Mouse (Mus musculus) embryonic facial prominence, embryonic 15.5 days (tissue): ENCODE data around the gene Postn. TPM values are rescaled to one million over a fixed set of nuclear protein-coding genes. Genes with fewer than 3 reads are reported as not detected.

Experiments used
- ATAC-seq: fragments of 200-750 bp; cut with Nextera tagmentation; 2 replicates; pipeline ENCODE4 v1.8.0; 2017; ENCODE audit warnings: low read depth, moderate TSS enrichment; ENCODE audit not compliant: insufficient number of reproducible peaks, low FRiP score, low TSS enrichment
- H3K27ac ChIP-seq: fragments of 300-500 bp; sonication (generic); replicated peaks from 2 replicates; pipeline ENCODE4 v1.5.1; 2015; ENCODE audit warnings: mild to moderate bottlenecking, inconsistent platforms
- H3K27me3 ChIP-seq: fragments of 300-500 bp; sonication (generic); 2 replicates; pipeline ENCODE4 v1.6.1; 2015; ENCODE audit warnings: inconsistent platforms
- H3K36me3 ChIP-seq: fragments of 300-500 bp; sonication (generic); 2 replicates; pipeline ENCODE4 v1.6.1; 2015; ENCODE audit warnings: mild to moderate bottlenecking, inconsistent platforms
- H3K4me1 ChIP-seq: fragments of 300-500 bp; sonication (generic); 2 replicates; pipeline ENCODE4 v1.6.1; 2015; ENCODE audit warnings: inconsistent platforms
- H3K4me2 ChIP-seq: fragments of 300-500 bp; sonication (generic); replicated peaks from 2 replicates; pipeline ENCODE4 v1.6.1; 2015; ENCODE audit warnings: mild to moderate bottlenecking, inconsistent platforms
- H3K4me3 ChIP-seq: fragments of 300-500 bp; sonication (generic); replicated peaks from 2 replicates; pipeline ENCODE4 v1.5.1; 2015; ENCODE audit warnings: mild to moderate bottlenecking, inconsistent platforms
- H3K9ac ChIP-seq: fragments of 300-500 bp; sonication (generic); 2 replicates; pipeline ENCODE4 v1.6.1; 2015; ENCODE audit warnings: inconsistent platforms
- H3K9me3 ChIP-seq: fragments of 300-500 bp; sonication (generic); replicated peaks from 2 replicates; pipeline ENCODE4 v1.6.1; 2016; ENCODE audit warnings: inconsistent platforms
- WGBS: fragments of 180-500 bp; shearing (Covaris S2); methylation state at CpG from one replicate; pipeline ENCODE4 v1.1.7; 2015; 5-methylcytosine and 5-hydroxymethylcytosine counted together
- polyA plus RNA-seq: library from polyadenylated mRNA; unstranded; fragments of >200 nt; fragmentation: Nextera tagmentation; extraction: Ambion mirVana; gene quantifications from 2 replicates; pipeline ENCODE4 v1.2.1, GENCODE M21; 2015

Gene Postn
- polyA plus RNA-seq, 1 experiment from 2014 or later = 784 TPM

- Histone ChIP-seq H3K9me3 (no peaks in the 10 kb centered on the region), H3K36me3 (no peaks in the 10 kb centered on the region), H3K4me3 (no peak overlapping the region), H3K9ac (no peak overlapping the region), H3K27me3 (no peaks in the 10 kb centered on the region), H3K27ac (no peak overlapping the region), H3K4me1 (peaks cover 35% of the 10 kb centered on the region), H3K4me2 (no peak overlapping the region)
- 36% methylated on average over 6 of the region's 6 CpGs for WGBS
- no peak for ATAC-seq
Measured at GRCm38 (mm10) chr3:54417833-54418386, 57.0 kb downstream of the Postn start.

- H3K4me1 ChIP-seq = peaks cover 20% of the 10 kb centered on the region
- no peaks in the 10 kb centered on the region for H3K9me3 ChIP-seq
- WGBS = 33% methylated on average over 10 of the region's 10 CpGs
- H3K4me2 ChIP-seq = no peak overlapping the region
- peak overlapping the region; percentile 63 for H3K27ac ChIP-seq
- H3K27me3 ChIP-seq = no peaks in the 10 kb centered on the region
- H3K9ac ChIP-seq = no peak overlapping the region
- no peak overlapping the region for H3K4me3 ChIP-seq
- peak; percentile 75 for ATAC-seq
- H3K36me3 ChIP-seq = no peaks in the 10 kb centered on the region
Measured at GRCm38 (mm10) chr3:54420189-54420928, 59.5 kb downstream of the Postn start.

- no peaks in the 10 kb centered on the region for H3K9me3 ChIP-seq
- peaks cover 20% of the 10 kb centered on the region for H3K4me1 ChIP-seq
- H3K27ac ChIP-seq = peak overlapping the region; percentile 63
- no peaks in the 10 kb centered on the region for H3K27me3 ChIP-seq
- no peaks in the 10 kb centered on the region for H3K36me3 ChIP-seq
- ATAC-seq = peak; percentile 71; the same call in 1 of the 2 replicates
- no peak overlapping the region for H3K4me3 ChIP-seq
- 36% methylated on average over 6 of the region's 6 CpGs for WGBS
- H3K9ac ChIP-seq = no peak overlapping the region
- H3K4me2 ChIP-seq = no peak overlapping the region
Measured at GRCm38 (mm10) chr3:54420983-54421382, 60.1 kb downstream of the Postn start.

- no peak for ATAC-seq
- H3K9me3 ChIP-seq = no peaks in the 10 kb centered on the region
- no peaks in the 10 kb centered on the region for H3K36me3 ChIP-seq
- H3K4me1 ChIP-seq = peaks cover 20% of the 10 kb centered on the region
- no peak overlapping the region for H3K9ac ChIP-seq
- no peak overlapping the region for H3K4me2 ChIP-seq
- peak overlapping the region; percentile 58; the same call in 1 of the 2 replicates for H3K27ac ChIP-seq
- H3K27me3 ChIP-seq = no peaks in the 10 kb centered on the region
- H3K4me3 ChIP-seq = no peak overlapping the region
- 94% methylated on average over 2 of the region's 2 CpGs for WGBS
Measured at GRCm38 (mm10) chr3:54421666-54422065, 60.8 kb downstream of the Postn start.

GRCm38 (mm10) chr3:54424146-54424545 is 63.2 kb downstream of the Postn start:
- no peak overlapping the region for H3K27ac ChIP-seq
- WGBS = 84% methylated on average over 4 of the region's 4 CpGs
- no peak overlapping the region for H3K4me2 ChIP-seq
- no peaks in the 10 kb centered on the region for H3K9me3 ChIP-seq
- ATAC-seq = no peak
- no peak overlapping the region for H3K4me3 ChIP-seq
- H3K4me1 ChIP-seq = peaks cover 12% of the 10 kb centered on the region
- H3K27me3 ChIP-seq = no peaks in the 10 kb centered on the region
- H3K36me3 ChIP-seq = no peaks in the 10 kb centered on the region
- H3K9ac ChIP-seq = no peak overlapping the region

- Histone ChIP-seq H3K4me3 (no peak overlapping the region), H3K4me2 (no peak overlapping the region), H3K4me1 (peaks cover 4% of the 10 kb centered on the region; the same call in 1 of the 2 replicates), H3K27ac (no peak overlapping the region), H3K9me3 (no peaks in the 10 kb centered on the region), H3K9ac (no peak overlapping the region), H3K27me3 (no peaks in the 10 kb centered on the region), H3K36me3 (no peaks in the 10 kb centered on the region)
- ATAC-seq = no peak
- 70% methylated on average over 4 of the region's 4 CpGs for WGBS
Measured at GRCm38 (mm10) chr3:54431663-54432062, 70.8 kb downstream of the Postn start.

- no peak overlapping the region for H3K4me2 ChIP-seq
- peaks cover 4% of the 10 kb centered on the region; the same call in 1 of the 2 replicates for H3K4me1 ChIP-seq
- peak overlapping the region; percentile 51; the same call in 1 of the 2 replicates for H3K27ac ChIP-seq
- no peaks in the 10 kb centered on the region for H3K9me3 ChIP-seq
- WGBS = 35% methylated on average over 6 of the region's 6 CpGs
- ATAC-seq = no peak
- H3K27me3 ChIP-seq = no peaks in the 10 kb centered on the region
- no peak overlapping the region for H3K4me3 ChIP-seq
- no peak overlapping the region for H3K9ac ChIP-seq
- no peaks in the 10 kb centered on the region for H3K36me3 ChIP-seq
Measured at GRCm38 (mm10) chr3:54432167-54432566, 71.3 kb downstream of the Postn start.

- ATAC-seq = 0 out of 2 replicates have a peak, but pooled peaks have one; percentile 60
- Histone ChIP-seq H3K27ac (peak overlapping the region; percentile 51; the same call in 1 of the 2 replicates), H3K4me3 (no peak overlapping the region), H3K27me3 (no peaks in the 10 kb centered on the region), H3K9ac (no peak overlapping the region), H3K4me1 (peaks cover 4% of the 10 kb centered on the region; the same call in 1 of the 2 replicates), H3K4me2 (no peak overlapping the region), H3K9me3 (no peaks in the 10 kb centered on the region), H3K36me3 (no peaks in the 10 kb centered on the region)
- WGBS = 40% methylated on average over 4 of the region's 4 CpGs
Measured at GRCm38 (mm10) chr3:54432605-54433004, 71.7 kb downstream of the Postn start.

- Histone ChIP-seq H3K9me3 (no peaks in the 10 kb centered on the region), H3K27ac (no peak overlapping the region), H3K27me3 (no peaks in the 10 kb centered on the region), H3K4me3 (no peak overlapping the region), H3K9ac (no peak overlapping the region), H3K4me1 (peaks cover 4% of the 10 kb centered on the region; the same call in 1 of the 2 replicates), H3K4me2 (no peak overlapping the region), H3K36me3 (no peaks in the 10 kb centered on the region)
- WGBS = 78% methylated on average over 6 of the region's 6 CpGs
- no peak for ATAC-seq
Measured at GRCm38 (mm10) chr3:54434571-54434970, 73.7 kb downstream of the Postn start.

DNA sequence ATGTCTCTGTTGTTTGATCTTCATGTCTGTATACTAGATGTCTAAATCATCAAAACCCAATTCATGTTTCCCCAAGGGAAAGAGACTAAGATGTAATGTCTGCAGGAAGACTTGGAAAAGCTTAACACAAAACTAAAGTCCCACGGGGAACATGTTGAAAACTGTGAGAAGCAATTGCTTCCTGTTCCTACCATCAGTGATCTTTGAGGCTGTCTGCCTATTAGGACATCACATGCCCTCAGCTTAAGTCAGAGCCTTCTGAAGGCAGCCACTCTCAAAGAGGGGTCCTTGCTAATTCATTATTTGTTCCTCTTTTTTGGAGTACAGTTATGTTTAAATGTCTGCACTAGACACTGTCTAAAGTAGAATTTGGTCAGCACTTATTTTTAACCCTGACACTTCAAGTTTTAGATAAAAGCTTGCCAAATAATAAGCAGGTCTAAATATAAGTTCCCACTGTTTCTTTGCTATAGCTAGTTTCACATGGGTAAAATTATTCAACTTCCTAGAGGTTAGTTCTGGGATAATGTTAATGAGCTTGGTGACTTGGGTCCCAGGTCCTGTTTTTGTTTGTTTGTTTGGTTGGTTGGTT is 75.6 kb downstream of the Postn start:
- Histone ChIP-seq H3K27me3 (no peaks in the 10 kb centered on the region), H3K9ac (no peak overlapping the region), H3K4me3 (no peak overlapping the region), H3K36me3 (no peaks in the 10 kb centered on the region), H3K27ac (no peak overlapping the region), H3K9me3 (no peaks in the 10 kb centered on the region), H3K4me2 (no peak overlapping the region), H3K4me1 (peaks cover 4% of the 10 kb centered on the region; the same call in 1 of the 2 replicates)
- no peak for ATAC-seq
- WGBS = 52% methylated on average over 1 of the region's 1 CpGs
